Comparison of ENCODE assay signal across 8 mouse cellular contexts in genomic region chr4:156235808-156236533, GRCm38 (mm10). TPM values are rescaled to one million over a fixed set of nuclear protein-coding genes. Genes with fewer than 3 reads are reported as not detected.
DNase-seq lines count a peak whose midpoint lies in the region; ATAC-seq lines count a peak whose summit lies in the region.

TSS of gene Noc2l (plus strand) at chr4:156236010.

- peak; percentile 85 for DNase-seq in 3T3-L1 (ENCODE audit: low read depth, low spot score)
- DNase-seq in adrenal gland, postnatal 4 days (ENCODE audit: low spot score in 2 of 2), result peak; percentile 77 to 79
- peak; percentile 96 for DNase-seq in embryonic facial prominence, embryonic 14.5 days (ENCODE audit: low spot score)
- peak; percentile 86 for DNase-seq in heart, adult 9 months (ENCODE audit: low spot score in 2 of 2)
- peak; percentile 65 to 79 for DNase-seq in monocyte, adult 2 months (ENCODE audit: low read depth in 1 of 2, low spot score in 2 of 2)
- peak; percentile 90 to 91 for DNase-seq in spleen, postnatal 36 days (ENCODE audit: low spot score in 2 of 2)

- H3K27ac ChIP-seq in embryonic facial prominence, embryonic 14.5 days (replicated peaks; ENCODE audit: low read depth, low read length), result peak within 1 kb of the TSS; percentile 90
- H3K27ac ChIP-seq in kidney, embryonic 14.5 days (ENCODE audit: low read depth, low read length), result peak within 1 kb of the TSS; percentile 97
- peak within 1 kb of the TSS; percentile 95 for H3K27ac ChIP-seq in limb, embryonic 15.5 days

- peaks cover 4% of the 10 kb centered on the region; the same call in 1 of the 2 replicates for H3K4me1 ChIP-seq in embryonic facial prominence, embryonic 14.5 days (ENCODE audit: control insufficient read depth, insufficient read depth, low read length)
- peaks cover 9% of the 10 kb centered on the region for H3K4me1 ChIP-seq in kidney, embryonic 14.5 days (ENCODE audit: control insufficient read depth, insufficient read depth, low read length)
- peaks cover 25% of the 10 kb centered on the region for H3K4me1 ChIP-seq in limb, embryonic 15.5 days

- H3K9me3 ChIP-seq in embryonic facial prominence, embryonic 14.5 days (ENCODE audit: control insufficient read depth, low read length), result no peaks in the 10 kb centered on the region
- no peaks in the 10 kb centered on the region for H3K9me3 ChIP-seq in kidney, embryonic 14.5 days (ENCODE audit: control insufficient read depth, low read length)
- no peaks in the 10 kb centered on the region for H3K9me3 ChIP-seq in limb, embryonic 15.5 days

- H3K4me3 ChIP-seq in embryonic facial prominence, embryonic 14.5 days (ENCODE audit: low read depth, low read length), result peak within 1 kb of the TSS; percentile 91
- peak within 1 kb of the TSS; percentile 83 for H3K4me3 ChIP-seq in kidney, embryonic 14.5 days (ENCODE audit: low read length)
- peak within 1 kb of the TSS; percentile 97 for H3K4me3 ChIP-seq in limb, embryonic 15.5 days

- peak; percentile 91 for ATAC-seq in embryonic facial prominence, embryonic 14.5 days (ENCODE audit: low read depth)
- peak; percentile 89 for ATAC-seq in kidney, embryonic 14.5 days (ENCODE audit: low FRiP score, low TSS enrichment)
- peak; percentile 82 for ATAC-seq in limb, embryonic 15.5 days (ENCODE audit: insufficient number of reproducible peaks, low FRiP score, low TSS enrichment, low read depth)

- WGBS in embryonic facial prominence, embryonic 14.5 days, result 1% methylated on average over 57 of the region's 90 CpGs
- under 1% methylated on average over 90 of the region's 90 CpGs for WGBS in kidney, embryonic 14.5 days
- WGBS in limb, embryonic 15.5 days, result under 1% methylated on average over 89 of the region's 90 CpGs

- H3K27me3 ChIP-seq in embryonic facial prominence, embryonic 14.5 days (replicated peaks; ENCODE audit: control insufficient read depth, insufficient read depth, low read length), result no peaks in the 10 kb centered on the region
- no peaks in the 10 kb centered on the region for H3K27me3 ChIP-seq in kidney, embryonic 14.5 days (ENCODE audit: control insufficient read depth, insufficient read depth, low read length)
- no peaks in the 10 kb centered on the region for H3K27me3 ChIP-seq in limb, embryonic 15.5 days

- H3K4me2 ChIP-seq in embryonic facial prominence, embryonic 14.5 days (ENCODE audit: low read depth, low read length), result peak within 1 kb of the TSS; percentile 93
- peak within 1 kb of the TSS; percentile 82 for H3K4me2 ChIP-seq in kidney, embryonic 14.5 days (replicated peaks; ENCODE audit: low read depth, low read length)
- peak within 1 kb of the TSS; percentile 92 for H3K4me2 ChIP-seq in limb, embryonic 15.5 days

- peak within 1 kb of the TSS; percentile 79 for H3K9ac ChIP-seq in embryonic facial prominence, embryonic 14.5 days (ENCODE audit: low read depth, low read length)
- H3K9ac ChIP-seq in kidney, embryonic 14.5 days (ENCODE audit: low read depth, low read length), result peak within 1 kb of the TSS; percentile 79
- H3K9ac ChIP-seq in limb, embryonic 15.5 days, result peak within 1 kb of the TSS; percentile 76

- peaks cover 59% of the 10 kb centered on the region for H3K36me3 ChIP-seq in embryonic facial prominence, embryonic 14.5 days (ENCODE audit: control insufficient read depth, insufficient read depth, low read length)
- peaks cover 61% of the 10 kb centered on the region for H3K36me3 ChIP-seq in kidney, embryonic 14.5 days (ENCODE audit: control insufficient read depth, insufficient read depth, low read length)
- peaks cover 56% of the 10 kb centered on the region for H3K36me3 ChIP-seq in limb, embryonic 15.5 days

RNA-seq across cellular contexts. Expression of gene Noc2l, which starts in this region (rescaled TPM):
- total RNA-seq in adrenal gland, postnatal 4 days (2021), result 10 to 100 TPM; 41.5 to 47.3 TPM
- 56.5 and 59.5 TPM in 2 replicates for polyA plus RNA-seq in embryonic facial prominence, embryonic 14.5 days (2014; fragmentation: Nextera tagmentation; extraction: Ambion mirVana)
- 79.7 and 109 TPM in 2 replicates for polyA plus RNA-seq in kidney, embryonic 14.5 days (2014; fragmentation: Nextera tagmentation; extraction: Ambion mirVana)
- polyA plus RNA-seq in limb, embryonic 15.5 days (2015; fragmentation: Nextera tagmentation; extraction: Ambion mirVana), result 58.0 and 68.4 TPM in 2 replicates

Comparison
In these comparisons a context has a peak if more than half of its experiments do, and no peak if none do; other contexts are left out.
1. Peak in every context shown above with its lines: DNase-seq, ATAC-seq, H3K4me3 ChIP-seq and H3K27ac ChIP-seq.